Mouse (Mus musculus): Measurements from ENCODE around the gene Retreg1. TPM values are rescaled to one million over a fixed set of nuclear protein-coding genes. Genes with fewer than 3 reads are reported as not detected.

Retreg1 gene
- total and polyA plus RNA-seq, 3 experiments: 17.5 to 28.7 (median 19.0) TPM

- no peak overlapping the region for H3K27ac ChIP-seq (ENCODE audit: insufficient read depth, low read depth)
- H3K4me2 ChIP-seq (ENCODE audit: insufficient read depth, low read depth, poor library complexity, severe bottlenecking): no peak overlapping the region
- H3K9ac ChIP-seq (ENCODE audit: insufficient read depth, low read depth): no peak overlapping the region
- no peak for DNase-seq (ENCODE audit: extremely low read depth)
- peaks cover 4% of the 10 kb centered on the region for H3K9me3 ChIP-seq (replicated peaks; ENCODE audit: low read length)
- TF ChIP-seq ETS1 (conservative IDR thresholded peaks at IDR 0.05; ENCODE audit: low read depth, low read length) (no peak), CHD1 (IDR thresholded peaks at IDR 0.05; ENCODE audit: low read depth, low read length) (no peak), SIN3A (IDR thresholded peaks at IDR 0.05; ENCODE audit: low read length) (no peak), MYC (IDR thresholded peaks at IDR 0.05; ENCODE audit: low read depth, low read length) (no peak), MXI1 (IDR thresholded peaks at IDR 0.05; ENCODE audit: low read depth, low read length) (no peak), POLR2A (IDR thresholded peaks at IDR 0.05; ENCODE audit: low read depth, low read length) (no peak), USF2 (conservative IDR thresholded peaks at IDR 0.05; ENCODE audit: low read depth, low read length) (no peak), NELFE (IDR thresholded peaks at IDR 0.05; ENCODE audit: low read depth, low read length) (no peak), CTCF (conservative IDR thresholded peaks at IDR 0.05 in 1 of 2, IDR thresholded peaks at IDR 0.05 in 1 of 2; ENCODE audit: low read depth in 2 of 2, low read length in 2 of 2) (no peak), MAX (IDR thresholded peaks at IDR 0.05; ENCODE audit: low read length) (no peak), UBTF (IDR thresholded peaks at IDR 0.05; ENCODE audit: low read depth, low read length) (no peak), MAZ (IDR thresholded peaks at IDR 0.05; ENCODE audit: low read depth, low read length) (no peak), RCOR1 (conservative IDR thresholded peaks at IDR 0.05; ENCODE audit: low read depth, low read length) (no peak), RAD21 (IDR thresholded peaks at IDR 0.05; ENCODE audit: low read depth, low read length) (no peak), ZC3H11A (IDR thresholded peaks at IDR 0.05; ENCODE audit: low read depth, low read length) (no peak), ELF1 (IDR thresholded peaks at IDR 0.05; ENCODE audit: low read depth, low read length) (no peak), IRF4 (IDR thresholded peaks at IDR 0.05; ENCODE audit: low read depth, low read length) (no peak), GABPA (IDR thresholded peaks at IDR 0.05; ENCODE audit: insufficient replicate concordance, low read depth, low read length) (no peak)
- in situ Hi-C loops (cut with MboI; ENCODE audit: low pct_ligation_motif_present, low pct_unique_long_range_greater_than_20kb, low sequenced_read_pairs): no loop called here
- H3K27me3 ChIP-seq (replicated peaks): no peaks in the 10 kb centered on the region
- dilution Hi-C loops (cut with MboI; ENCODE audit: extremely low pct_ligation_motif_present, extremely low pct_unique_long_range_greater_than_20kb, low sequenced_read_pairs): no loop called here
- no peaks in the 10 kb centered on the region for H3K79me2 ChIP-seq (replicated peaks; ENCODE audit: control insufficient read depth, extremely low read depth, insufficient read depth, poor library complexity, severe bottlenecking)
- H3K36me3 ChIP-seq (replicated peaks in 1 of 2; ENCODE audit: control insufficient read depth in 1 of 2, insufficient read depth in 1 of 2, low read length in 1 of 2): no peaks in the 10 kb centered on the region
- peaks cover 0 to 7% of the 10 kb centered on the region in 2 experiments; a peak in 2 of 4 replicates for H3K4me1 ChIP-seq (ENCODE audit: control insufficient read depth in 1 of 2, insufficient read depth in 2 of 2)
- H3K4me3 ChIP-seq (replicated peaks in 1 of 3; ENCODE audit: low read depth in 2 of 3, low read length in 2 of 3, poor library complexity in 1 of 3): no peak overlapping the region
Measured at GRCm38 (mm10) chr15:25821981-25822380, 21.0 kb upstream of the Retreg1 start.

GRCm38 (mm10) chr15:25822656-25823055, 20.3 kb upstream of the Retreg1 start:
- no peak overlapping the region for H3K9ac ChIP-seq (ENCODE audit: insufficient read depth, low read depth)
- no peak overlapping the region for H3K27ac ChIP-seq (ENCODE audit: insufficient read depth, low read depth)
- in situ Hi-C loops (cut with MboI; ENCODE audit: low pct_ligation_motif_present, low pct_unique_long_range_greater_than_20kb, low sequenced_read_pairs): no loop called here
- dilution Hi-C loops (cut with MboI; ENCODE audit: extremely low pct_ligation_motif_present, extremely low pct_unique_long_range_greater_than_20kb, low sequenced_read_pairs): no loop called here
- no peaks in the 10 kb centered on the region for H3K27me3 ChIP-seq (replicated peaks)
- H3K9me3 ChIP-seq (replicated peaks; ENCODE audit: low read length): peaks cover 4% of the 10 kb centered on the region
- peaks cover 0 to 3% of the 10 kb centered on the region in 2 experiments; a peak in 1 of 4 replicates for H3K4me1 ChIP-seq (ENCODE audit: control insufficient read depth in 1 of 2, insufficient read depth in 2 of 2)
- no peaks in the 10 kb centered on the region for H3K36me3 ChIP-seq (replicated peaks in 1 of 2; ENCODE audit: control insufficient read depth in 1 of 2, insufficient read depth in 1 of 2, low read length in 1 of 2)
- H3K4me2 ChIP-seq (ENCODE audit: insufficient read depth, low read depth, poor library complexity, severe bottlenecking): no peak overlapping the region
- no peaks in the 10 kb centered on the region for H3K79me2 ChIP-seq (replicated peaks; ENCODE audit: control insufficient read depth, extremely low read depth, insufficient read depth, poor library complexity, severe bottlenecking)
- no peak for DNase-seq (ENCODE audit: extremely low read depth)
- TF ChIP-seq RAD21 (IDR thresholded peaks at IDR 0.05; ENCODE audit: low read depth, low read length) (no peak), BHLHE40 (IDR thresholded peaks at IDR 0.05; ENCODE audit: low read depth, low read length) (no peak), UBTF (IDR thresholded peaks at IDR 0.05; ENCODE audit: low read depth, low read length) (no peak), ZKSCAN1 (IDR thresholded peaks at IDR 0.05; ENCODE audit: borderline replicate concordance, low read depth, low read length) (no peak), PAX5 (IDR thresholded peaks at IDR 0.05; ENCODE audit: low read length) (no peak), MAX (IDR thresholded peaks at IDR 0.05; ENCODE audit: low read length) (no peak), NELFE (IDR thresholded peaks at IDR 0.05; ENCODE audit: low read depth, low read length) (no peak), POLR2AphosphoS2 (IDR thresholded peaks at IDR 0.05; ENCODE audit: low read depth, low read length) (no peak), POLR2A (IDR thresholded peaks at IDR 0.05; ENCODE audit: low read depth, low read length) (no peak), MXI1 (IDR thresholded peaks at IDR 0.05; ENCODE audit: low read depth, low read length) (no peak), CHD2 (IDR thresholded peaks at IDR 0.05; ENCODE audit: low read length) (no peak), JUND (conservative IDR thresholded peaks at IDR 0.05; ENCODE audit: low read depth, low read length) (no peak)
- H3K4me3 ChIP-seq (replicated peaks in 1 of 3; ENCODE audit: low read depth in 2 of 3, low read length in 2 of 3, poor library complexity in 1 of 3): no peak overlapping the region
